ENCODE assay signal across 10 mouse cellular contexts in the genomic region with DNA sequence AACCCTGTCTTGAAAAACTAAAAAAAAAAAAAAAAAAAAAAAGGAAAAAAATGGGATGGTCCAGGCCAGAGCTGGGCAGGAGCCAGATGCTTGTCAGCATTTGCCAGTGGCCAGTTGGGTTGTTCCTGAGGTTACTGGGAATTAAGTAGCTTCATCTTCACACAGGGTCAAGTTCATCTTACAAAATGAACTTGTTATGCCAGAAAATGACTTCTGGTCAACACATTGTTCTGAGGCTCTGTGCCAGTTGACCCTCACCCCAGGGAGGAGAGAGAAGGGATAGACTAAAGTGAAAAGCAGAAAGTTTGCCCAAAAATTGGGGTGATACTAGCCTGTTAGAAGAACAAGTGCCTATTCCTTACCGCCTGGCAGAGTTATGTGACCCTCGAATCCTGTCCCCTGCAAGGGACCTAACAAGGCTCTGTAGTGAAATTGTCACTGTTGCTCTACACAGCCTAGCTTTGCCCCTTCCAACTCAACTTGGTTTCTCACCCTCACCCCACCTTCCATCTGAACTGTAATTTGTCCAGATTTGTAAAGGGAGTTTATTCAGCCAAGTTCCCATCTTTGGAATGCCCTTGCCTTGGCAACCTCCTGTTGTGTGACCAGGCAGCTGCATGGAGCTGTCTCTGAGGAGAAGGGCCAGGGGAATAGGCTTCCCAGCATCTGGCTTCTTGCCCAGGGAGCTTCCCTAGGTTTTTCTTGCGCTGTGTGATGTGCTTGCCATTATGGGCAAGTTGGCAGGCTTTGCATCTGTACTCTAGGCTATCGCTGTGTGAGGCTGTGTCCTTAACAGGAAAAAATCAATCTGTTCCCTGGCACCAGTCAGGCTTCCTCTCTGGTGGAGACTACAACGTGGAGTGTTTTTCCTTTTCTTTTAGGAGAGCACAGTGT. TPM values are rescaled to one million over a fixed set of nuclear protein-coding genes. Genes with fewer than 3 reads are reported as not detected.
DNase-seq lines count a peak whose midpoint lies in the region; ATAC-seq lines count a peak whose summit lies in the region.
"Had no signal": no experiment of that assay in that cellular context is flagged by ENCODE, and none has a peak within 500 bp of the region (broad histone marks: within the 10 kb centered on the region; RNA-seq: fewer than 3 reads in every experiment).

No protein-coding gene starts in this region.

- WGBS in forebrain, embryonic 14.5 days, result 77% methylated on average over 5 of the region's 5 CpGs
- WGBS in forebrain, embryonic 13.5 days, result 82% methylated on average over 5 of the region's 5 CpGs
- WGBS in neural tube, embryonic 15.5 days, result 55% methylated on average over 5 of the region's 5 CpGs

- no peak overlapping the region for H3K4me3 ChIP-seq in forebrain, embryonic 14.5 days (ENCODE audit: low read depth, low read length)
- H3K4me3 ChIP-seq in forebrain, embryonic 13.5 days, result no peak overlapping the region
- no peak overlapping the region for H3K4me3 ChIP-seq in neural tube, embryonic 15.5 days (replicated peaks)

- no peaks in the 10 kb centered on the region for H3K27me3 ChIP-seq in forebrain, embryonic 14.5 days (replicated peaks; ENCODE audit: control insufficient read depth, insufficient read depth, low read length)
- no peaks in the 10 kb centered on the region for H3K27me3 ChIP-seq in forebrain, embryonic 13.5 days
- H3K27me3 ChIP-seq in neural tube, embryonic 15.5 days (replicated peaks), result no peaks in the 10 kb centered on the region
- H3K27me3 ChIP-seq: CH12.LX had no signal

- H3K36me3 ChIP-seq in forebrain, embryonic 14.5 days (ENCODE audit: control insufficient read depth, insufficient read depth, low read length), result peaks cover 75% of the 10 kb centered on the region
- H3K36me3 ChIP-seq in forebrain, embryonic 13.5 days (ENCODE audit: poor library complexity, severe bottlenecking), result peaks cover 92% of the 10 kb centered on the region
- peaks cover 82% of the 10 kb centered on the region for H3K36me3 ChIP-seq in neural tube, embryonic 15.5 days

- H3K9me3 ChIP-seq in forebrain, embryonic 14.5 days (replicated peaks; ENCODE audit: control insufficient read depth, low read length), result no peaks in the 10 kb centered on the region
- H3K9me3 ChIP-seq in forebrain, embryonic 13.5 days (replicated peaks), result no peaks in the 10 kb centered on the region
- H3K9me3 ChIP-seq in neural tube, embryonic 15.5 days (replicated peaks), result no peaks in the 10 kb centered on the region

- no peak overlapping the region for H3K27ac ChIP-seq in forebrain, embryonic 14.5 days (ENCODE audit: low read depth, low read length)
- H3K27ac ChIP-seq in forebrain, embryonic 13.5 days, result no peak overlapping the region
- H3K27ac ChIP-seq in neural tube, embryonic 15.5 days (replicated peaks), result peak overlapping the region; percentile 77

- peak; percentile 37; the same call in 1 of the 2 replicates for ATAC-seq in forebrain, embryonic 14.5 days
- ATAC-seq in forebrain, embryonic 13.5 days, result no peak
- peak; percentile 91 for ATAC-seq in neural tube, embryonic 15.5 days (ENCODE audit: low FRiP score)

- H3K4me2 ChIP-seq in forebrain, embryonic 14.5 days (ENCODE audit: low read length), result no peak overlapping the region
- no peak overlapping the region for H3K4me2 ChIP-seq in forebrain, embryonic 13.5 days
- H3K4me2 ChIP-seq in neural tube, embryonic 15.5 days, result no peak overlapping the region

- no peak overlapping the region for H3K9ac ChIP-seq in forebrain, embryonic 14.5 days (ENCODE audit: low read length)
- H3K9ac ChIP-seq in forebrain, embryonic 13.5 days, result no peak overlapping the region
- H3K9ac ChIP-seq in neural tube, embryonic 15.5 days (replicated peaks), result no peak overlapping the region

- no peaks in the 10 kb centered on the region for H3K4me1 ChIP-seq in forebrain, embryonic 14.5 days (ENCODE audit: control insufficient read depth, insufficient read depth, low read length)
- no peaks in the 10 kb centered on the region for H3K4me1 ChIP-seq in forebrain, embryonic 13.5 days
- peaks cover 11% of the 10 kb centered on the region for H3K4me1 ChIP-seq in neural tube, embryonic 15.5 days

- intact Hi-C loops in gastrocnemius, postnatal 14 days (cut with DNase I; ENCODE audit: low total_unique reads), result no loop called here

- peak; percentile 62 for DNase-seq in forebrain, embryonic 14.5 days (ENCODE audit: low spot score)
- DNase-seq in Muller cell, postnatal 12 days (ENCODE audit: inconsistent ontology term), result peak; percentile 81
- DNase-seq in gastrocnemius, postnatal 14 days, result peak; percentile 76
- peak; percentile 45 to 56 for DNase-seq in kidney, postnatal 4 days
- no peak for DNase-seq in thymus, postnatal 25 days
- DNase-seq in embryo, embryonic 10.5 days (ENCODE audit: low spot score), result no peak

RNA-seq across cellular contexts. Expression of gene Rnf214, which starts 10.6 kb away (rescaled TPM):
- polyA plus RNA-seq in forebrain, embryonic 14.5 days (2014; fragmentation: Nextera tagmentation; extraction: Ambion mirVana), result 70.2 and 91.1 TPM in 2 replicates
- 92.9 and 94.3 TPM in 2 replicates for polyA plus RNA-seq in forebrain, embryonic 13.5 days (2015; fragmentation: Nextera tagmentation; extraction: Ambion mirVana)
- total RNA-seq in gastrocnemius, postnatal 14 days (2021), result 10 to 100 TPM; 21.2 to 25.9 TPM
- polyA plus RNA-seq in neural tube, embryonic 15.5 days (2015; fragmentation: Nextera tagmentation; extraction: Ambion mirVana), result 77.0 and 83.6 TPM in 2 replicates

RNA-seq across cellular contexts. Expression of gene Pcsk7, which starts 11.0 kb away (rescaled TPM):
- polyA plus RNA-seq in forebrain, embryonic 14.5 days (2014; fragmentation: Nextera tagmentation; extraction: Ambion mirVana), result 13.6 and 16.2 TPM in 2 replicates
- 20.1 and 24.9 TPM in 2 replicates for polyA plus RNA-seq in forebrain, embryonic 13.5 days (2015; fragmentation: Nextera tagmentation; extraction: Ambion mirVana)
- 10 to 100 TPM; 13.7 to 13.9 TPM for total RNA-seq in gastrocnemius, postnatal 14 days (2021)
- 25.0 and 25.8 TPM in 2 replicates for polyA plus RNA-seq in neural tube, embryonic 15.5 days (2015; fragmentation: Nextera tagmentation; extraction: Ambion mirVana)

RNA-seq across cellular contexts. Expression of gene Tagln, which starts 18.6 kb away (rescaled TPM):
- polyA plus RNA-seq in forebrain, embryonic 14.5 days (2014; fragmentation: Nextera tagmentation; extraction: Ambion mirVana), result 4.2 and 5.3 TPM in 2 replicates
- polyA plus RNA-seq in forebrain, embryonic 13.5 days (2015; fragmentation: Nextera tagmentation; extraction: Ambion mirVana), result 2.5 and 3.1 TPM in 2 replicates
- total RNA-seq in gastrocnemius, postnatal 14 days (2021), result 10 to 100 TPM; 43.4 to 64.7 TPM
- 8.5 and 44.8 TPM in 2 replicates for polyA plus RNA-seq in neural tube, embryonic 15.5 days (2015; fragmentation: Nextera tagmentation; extraction: Ambion mirVana)
- total RNA-seq: common myeloid progenitor, adult 5-6 weeks had no signal

RNA-seq across cellular contexts. Expression of gene Sidt2, which starts 37.8 kb away (rescaled TPM):
- polyA plus RNA-seq in forebrain, embryonic 14.5 days (2014; fragmentation: Nextera tagmentation; extraction: Ambion mirVana), result 24.5 and 30.9 TPM in 2 replicates
- polyA plus RNA-seq in forebrain, embryonic 13.5 days (2015; fragmentation: Nextera tagmentation; extraction: Ambion mirVana), result 22.6 and 26.3 TPM in 2 replicates
- total RNA-seq in gastrocnemius, postnatal 14 days (2021), result 10 to 100 TPM; 53.8 to 60.0 TPM
- polyA plus RNA-seq in neural tube, embryonic 15.5 days (2015; fragmentation: Nextera tagmentation; extraction: Ambion mirVana), result 49.2 and 55.1 TPM in 2 replicates

Comparison
In these comparisons a context has a peak if more than half of its experiments do, and no peak if none do; other contexts are left out.
1. DNase-seq: peak in forebrain, embryonic 14.5 days (single experiment), Muller cell, postnatal 12 days (single experiment), gastrocnemius, postnatal 14 days (single experiment) and kidney, postnatal 4 days (2 of 2); none in thymus, postnatal 25 days (single experiment) and embryo, embryonic 10.5 days (single experiment).